Mouse (Mus musculus) thymus, postnatal 0 days (tissue): Measurements from ENCODE around the gene Pde8a. TPM values are rescaled to one million over a fixed set of nuclear protein-coding genes. Genes with fewer than 3 reads are reported as not detected.
"Not testable (repeated sequence)": the region's sequence is repeated elsewhere in the genome, so short reads cannot be mapped to it uniquely, and the experiment has no call there.

Source experiments
- DNase-seq: peaks from one replicate; pipeline ENCODE4 v3.0.0-alpha.2; 2015; ENCODE audit warnings: low spot score
- polyA plus RNA-seq: library from polyadenylated mRNA; unstranded; fragments of >200 nt; fragmentation: Nextera tagmentation; extraction: Ambion mirVana; gene quantifications from 2 replicates; pipeline ENCODE4 v1.2.1, GENCODE M21; 2015

Pde8a gene
- polyA plus RNA-seq: 1.2 TPM in 2 replicates

- peak; percentile 17 for DNase-seq
Measured at GRCm38 (mm10) chr7:81213347-81214152, at the start of gene Pde8a. Gene Pde8a (plus strand): TSS chr7:81213596.

DNA sequence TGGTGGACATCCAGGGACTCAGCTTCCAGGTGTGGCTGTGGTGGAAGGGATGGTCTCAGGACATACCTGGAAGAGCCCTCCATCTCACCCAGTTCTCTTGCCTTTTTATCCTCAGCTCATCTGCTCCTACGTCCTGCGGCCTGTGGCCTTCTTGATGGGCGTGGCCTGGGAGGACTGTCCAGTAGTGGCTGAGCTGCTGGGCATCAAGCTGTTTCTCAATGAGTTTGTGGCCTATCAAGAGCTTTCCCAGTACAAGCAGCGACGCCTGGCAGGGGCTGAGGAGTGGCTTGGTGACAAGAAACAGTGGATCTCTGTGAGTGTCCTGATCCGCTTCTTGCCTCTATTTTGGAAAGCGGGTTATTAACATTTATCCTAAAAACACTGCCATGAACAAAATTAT, 49.0 kb upstream of the Pde8a start:
- no peak for DNase-seq

GRCm38 (mm10) chr7:81167124-81167523, 46.3 kb upstream of the Pde8a start:
- DNase-seq: peak; percentile 74

DNA sequence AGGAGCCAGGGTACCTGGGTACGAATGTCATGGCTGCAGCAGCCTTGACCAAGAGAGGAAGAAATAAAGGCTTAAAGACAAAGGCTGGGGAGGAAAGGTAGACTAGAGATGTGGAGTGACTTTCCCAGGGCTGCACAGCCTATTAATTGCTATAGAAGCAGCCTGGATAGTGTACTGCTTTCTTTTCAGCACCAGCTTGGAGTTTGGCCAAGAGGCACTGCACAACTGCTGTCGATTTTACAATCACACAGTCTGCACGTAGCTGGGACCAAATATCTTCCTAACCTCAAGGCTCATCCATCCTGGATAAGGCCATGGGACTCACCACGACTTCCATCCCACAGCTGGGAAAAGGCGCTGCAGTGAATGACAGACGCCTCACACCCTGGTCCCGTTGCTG, 44.0 kb upstream of the Pde8a start:
- no peak for DNase-seq

GRCm38 (mm10) chr7:81173931-81174330, 39.5 kb upstream of the Pde8a start:
- no peak for DNase-seq

DNA sequence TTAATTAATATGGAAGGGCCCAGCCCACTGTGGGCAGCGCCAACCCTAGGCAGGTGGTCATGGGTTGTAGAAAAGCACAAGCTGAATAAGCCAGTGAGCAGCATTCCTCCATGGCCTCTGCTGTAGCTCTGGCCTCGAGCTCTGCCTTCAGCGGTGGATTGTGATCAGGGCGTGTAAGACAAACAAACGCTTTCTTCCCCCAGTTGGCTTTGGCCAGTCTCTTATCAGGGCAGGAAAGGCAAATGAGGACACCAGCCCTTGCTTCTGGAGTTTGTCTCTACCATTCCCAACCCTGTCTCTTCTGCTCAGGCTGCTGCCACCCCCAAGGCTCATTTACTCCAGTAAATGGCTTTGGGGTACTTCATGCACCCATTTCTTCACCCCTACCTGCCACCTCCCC, 38.7 kb upstream of the Pde8a start:
- DNase-seq: no peak

GRCm38 (mm10) chr7:81176187-81176769, 37.1 kb upstream of the Pde8a start:
- no peak for DNase-seq

DNA sequence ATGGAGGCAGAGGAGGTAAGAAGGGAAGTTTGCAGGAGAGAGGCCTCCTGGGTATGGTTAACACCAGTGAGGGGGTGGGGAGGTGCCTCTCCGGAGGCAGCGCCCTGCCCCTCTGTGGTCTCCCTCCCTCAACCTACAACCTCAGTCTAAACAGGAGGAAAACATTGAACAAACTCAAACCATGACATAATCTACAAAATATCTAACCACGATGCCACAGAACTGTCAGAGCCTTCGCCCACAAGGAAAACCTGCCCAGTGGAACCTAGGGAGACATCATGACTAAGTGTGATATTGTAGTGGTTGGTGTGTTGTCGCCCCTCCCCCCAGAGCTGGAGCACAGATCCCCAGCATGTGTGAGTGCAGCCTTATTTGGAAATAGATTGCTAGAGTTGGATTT, 33.9 kb upstream of the Pde8a start:
- DNase-seq: no peak

DNA sequence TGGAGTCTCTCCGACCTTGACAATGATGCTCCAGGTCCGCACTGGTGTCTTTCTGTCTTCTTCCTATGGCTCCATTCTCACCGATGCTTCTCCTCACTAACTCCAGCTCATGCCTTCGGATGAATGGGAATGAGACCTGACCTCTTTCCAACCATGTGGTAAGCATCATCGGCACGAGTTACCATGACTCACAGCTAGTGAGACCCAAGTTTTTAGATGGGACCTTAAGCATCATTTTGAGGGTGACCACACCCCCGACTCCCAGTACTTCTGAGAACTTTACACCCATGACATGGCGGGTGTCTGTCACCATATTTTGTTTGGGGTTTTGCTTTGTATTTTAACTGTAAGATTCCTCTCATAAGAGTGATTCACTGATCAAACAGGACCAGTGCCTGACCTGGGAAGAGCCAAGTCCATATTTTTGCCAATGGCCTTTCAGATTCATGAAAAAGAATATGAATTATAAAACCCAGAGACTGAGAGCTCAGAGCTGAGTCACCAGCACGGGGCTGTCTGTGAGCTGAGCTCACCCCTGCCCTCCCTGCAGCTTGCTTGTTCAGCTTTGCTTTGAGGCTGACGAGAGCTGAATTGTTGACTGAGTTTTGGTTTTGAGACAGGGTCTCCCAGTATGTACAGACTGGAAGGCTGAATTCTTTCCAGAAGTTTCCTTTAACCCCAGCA, 30.8 kb upstream of the Pde8a start:
- DNase-seq: no peak

DNA sequence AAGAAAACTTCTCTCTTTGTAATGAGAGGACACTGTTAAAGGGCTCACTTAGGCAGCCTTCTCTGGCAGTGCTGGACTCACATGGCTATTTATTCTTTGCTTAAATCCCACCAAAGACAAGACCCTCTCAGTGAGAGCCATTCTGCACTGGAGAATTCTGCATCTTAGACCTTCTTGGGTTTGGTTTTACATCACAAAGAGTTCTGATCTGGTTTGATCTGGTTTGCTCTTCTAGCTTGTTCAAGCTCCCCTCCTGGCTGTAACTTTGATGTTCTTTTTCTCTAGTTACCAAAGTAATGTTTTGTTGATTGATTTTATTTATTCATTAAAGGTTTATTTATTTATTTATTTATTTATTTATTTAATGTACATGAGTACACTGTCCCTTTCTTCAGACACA, 30.2 kb upstream of the Pde8a start:
- no peak for DNase-seq

DNA sequence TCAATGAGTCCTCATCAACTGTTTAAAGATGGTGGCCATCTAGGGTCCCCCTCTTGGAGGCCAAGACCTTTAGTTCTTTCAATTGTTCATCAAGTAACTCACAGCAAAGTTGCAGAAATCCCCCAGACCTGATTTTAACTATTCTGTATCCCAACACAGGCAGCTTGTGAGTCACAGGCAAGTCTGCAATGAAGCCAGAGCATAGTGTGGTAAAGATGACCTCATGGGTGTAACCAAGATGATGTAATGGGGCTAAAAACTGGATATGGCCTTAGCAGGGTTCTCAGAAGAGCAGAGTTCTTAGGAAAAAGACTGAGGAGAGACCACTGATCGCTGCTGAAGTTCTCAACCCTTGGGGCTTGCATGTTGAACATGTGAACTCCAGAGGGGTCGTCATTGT, 29.3 kb upstream of the Pde8a start:
- DNase-seq: no peak

- no peak for DNase-seq
Measured at GRCm38 (mm10) chr7:81184651-81185050, 28.7 kb upstream of the Pde8a start.

DNA sequence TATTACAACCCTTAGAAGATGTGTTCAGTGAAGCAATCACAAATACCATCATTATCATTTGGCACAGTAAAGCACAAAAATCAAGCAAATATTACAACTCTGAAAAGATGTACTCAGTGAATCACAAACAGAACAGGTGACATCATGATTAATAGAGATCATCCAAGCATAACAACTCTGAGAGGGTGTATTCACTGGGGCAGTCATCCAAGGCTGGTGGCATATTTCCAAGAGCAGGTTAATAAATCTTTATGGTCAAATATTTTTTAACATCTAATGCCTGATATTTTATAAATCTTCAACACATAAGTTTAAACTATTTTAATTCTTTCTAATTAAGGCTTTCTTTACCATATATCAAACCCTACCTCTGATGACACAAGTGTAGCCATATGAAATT, 27.4 kb upstream of the Pde8a start:
- DNase-seq: not testable (repeated sequence)

- DNase-seq: no peak
Measured at GRCm38 (mm10) chr7:81189180-81189579, 24.2 kb upstream of the Pde8a start.

GRCm38 (mm10) chr7:81195509-81195908, 17.9 kb upstream of the Pde8a start:
- no peak for DNase-seq

GRCm38 (mm10) chr7:81196796-81197195, 16.6 kb upstream of the Pde8a start:
- peak; percentile 13 for DNase-seq

- no peak for DNase-seq
Measured at GRCm38 (mm10) chr7:81198538-81198937, 14.9 kb upstream of the Pde8a start.

DNA sequence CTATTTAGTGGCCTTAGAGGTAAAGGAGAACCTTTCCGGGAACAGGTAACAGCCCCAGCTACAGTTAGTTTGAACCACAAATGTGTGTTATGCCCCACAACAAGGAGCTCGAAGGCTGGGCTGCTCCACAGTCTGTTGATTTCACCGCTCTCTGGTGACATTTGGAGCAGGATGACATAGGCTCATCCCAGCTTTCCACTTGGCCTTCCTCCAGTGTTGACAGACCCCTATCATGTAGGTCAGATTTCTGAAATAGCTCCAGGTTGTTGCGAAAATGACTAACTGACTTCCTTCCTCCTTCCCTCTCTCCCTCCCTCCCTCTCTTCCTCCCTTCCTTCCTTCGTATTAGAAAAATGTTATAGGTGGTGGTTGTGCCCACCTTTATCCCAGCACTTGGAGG, 14.3 kb upstream of the Pde8a start:
- DNase-seq: no peak

DNA sequence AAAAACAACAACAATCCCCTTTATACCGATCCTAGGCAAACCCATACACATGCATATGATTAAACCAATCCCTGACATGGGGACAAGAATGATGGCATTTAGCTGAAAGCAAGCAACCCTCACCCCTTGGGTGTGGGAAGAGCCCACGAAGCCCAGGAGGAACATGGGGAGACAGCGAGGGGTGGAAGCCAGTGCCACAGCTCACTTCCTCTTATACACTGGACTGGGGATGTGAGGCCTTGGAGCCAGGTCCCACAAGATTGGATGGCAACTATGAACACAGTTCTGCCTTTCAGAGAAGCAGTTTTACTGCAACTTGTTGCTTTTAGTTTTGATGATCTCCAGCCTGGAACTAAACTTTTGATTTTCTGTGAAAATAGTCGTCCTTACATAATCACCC, 13.6 kb upstream of the Pde8a start:
- no peak for DNase-seq

GRCm38 (mm10) chr7:81202389-81202788, 11.0 kb upstream of the Pde8a start:
- no peak for DNase-seq

DNA sequence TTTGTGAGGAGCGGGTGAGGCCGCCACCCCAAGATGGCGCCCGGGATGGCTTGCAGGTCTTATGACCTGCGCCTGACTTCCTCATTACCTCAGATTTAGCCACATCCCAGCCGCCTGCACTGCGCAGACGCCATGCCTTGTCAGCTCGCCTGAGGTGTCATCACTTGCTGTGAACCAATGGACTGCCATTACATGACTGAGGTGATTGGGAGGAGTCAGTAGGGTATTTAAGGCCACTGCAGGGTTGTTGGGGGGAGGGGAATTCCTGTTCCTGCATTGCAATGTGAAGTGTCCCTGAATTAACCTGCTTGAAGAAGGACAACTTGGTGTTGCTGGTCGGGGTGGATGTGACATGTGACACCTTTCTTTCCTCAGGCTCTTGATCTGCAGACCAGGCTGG, 9.8 kb upstream of the Pde8a start:
- DNase-seq: not testable (repeated sequence)

- DNase-seq: peak; percentile 57
Measured at GRCm38 (mm10) chr7:81208944-81209343, 4.5 kb upstream of the Pde8a start.
